8 mouse cellular contexts compared by ENCODE assay signal in genomic region chr15:11971854-11972420, GRCm38 (mm10). TPM values are rescaled to one million over a fixed set of nuclear protein-coding genes. Genes with fewer than 3 reads are reported as not detected.
DNase-seq lines count a peak whose midpoint lies in the region; ATAC-seq lines count a peak whose summit lies in the region.

No protein-coding gene starts in this region.

- H3K27me3 ChIP-seq in hindbrain, embryonic 11.5 days (ENCODE audit: control insufficient read depth, insufficient read depth, low read length) = no peaks in the 10 kb centered on the region

- no peaks in the 10 kb centered on the region for H3K9me3 ChIP-seq in hindbrain, embryonic 11.5 days (ENCODE audit: control insufficient read depth, low read length)

- no peaks in the 10 kb centered on the region for H3K36me3 ChIP-seq in hindbrain, embryonic 11.5 days (ENCODE audit: control insufficient read depth, insufficient read depth, low read length)

- no peak overlapping the region for H3K9ac ChIP-seq in hindbrain, embryonic 11.5 days (ENCODE audit: low read depth, low read length)

- ATAC-seq in hindbrain, embryonic 11.5 days (ENCODE audit: low FRiP score) = peak; percentile 76

- WGBS in hindbrain, embryonic 11.5 days = 29% methylated on average over 13 of the region's 13 CpGs

- H3K4me1 ChIP-seq in hindbrain, embryonic 11.5 days (replicated peaks; ENCODE audit: control insufficient read depth, insufficient read depth, low read length) = no peaks in the 10 kb centered on the region

- peak; percentile 84 for DNase-seq in MN1 (ENCODE audit: low spot score)
- DNase-seq in cerebellum, adult 8-10 months = peak; percentile 78
- peak; percentile 42 to 93 for DNase-seq in frontal cortex, adult 2 months (ENCODE audit: extremely low spot score in 1 of 2, low spot score in 1 of 2)
- DNase-seq in hindbrain, embryonic 11.5 days (ENCODE audit: low spot score) = peak; percentile 83
- DNase-seq in layer of hippocampus, adult 9-11 months = peak; percentile 54
- DNase-seq in lung, postnatal 25 days (ENCODE audit: low spot score) = peak; percentile 87
- peak; percentile 48 for DNase-seq in retina, adult 2 months (ENCODE audit: low read depth, low spot score)
- peak; percentile 82 for DNase-seq in thymus, postnatal 14 days

- no peak overlapping the region for H3K4me2 ChIP-seq in hindbrain, embryonic 11.5 days (replicated peaks; ENCODE audit: low read depth, low read length)

- H3K4me3 ChIP-seq in hindbrain, embryonic 11.5 days (ENCODE audit: low read depth, low read length) = no peak overlapping the region

- no peak overlapping the region for H3K27ac ChIP-seq in hindbrain, embryonic 11.5 days (ENCODE audit: low read depth, low read length)

RNA-seq across cellular contexts. Expression of gene Sub1, which starts 24.8 kb away (rescaled TPM):
- polyA plus RNA-seq in frontal cortex, adult 2 months (2012; rRNA removed) = 225 and 234 TPM in 2 replicates
- 722 and 727 TPM in 2 replicates for polyA plus RNA-seq in hindbrain, embryonic 11.5 days (2014; fragmentation: Nextera tagmentation; extraction: Ambion mirVana)
